Mouse (Mus musculus): Measurements from ENCODE around the gene Rhbdf1. TPM values are rescaled to one million over a fixed set of nuclear protein-coding genes. Genes with fewer than 3 reads are reported as not detected.
A peak's percentile ranks its signal among the peaks of the same experiment; 100 is the strongest.

The Rhbdf1 gene
- polyA plus RNA-seq, 1 experiment from 2014 or later = 35.6 TPM

GRCm38 (mm10) chr11:32226124-32226871 is 4.2 kb upstream of the Rhbdf1 start, which contains the start of gene Mpg:
Gene Mpg (plus strand): TSS chr11:32226505.
- Histone ChIP-seq H3K4me2 (ENCODE audit: low read depth, low read length) (peak within 1 kb of the TSS; percentile 86), H3K9me3 (replicated peaks; ENCODE audit: control insufficient read depth, low read length) (no peaks in the 10 kb centered on the region), H3K27ac (ENCODE audit: low read length) (peak within 1 kb of the TSS; percentile 84), H3K4me3 (ENCODE audit: low read length) (peak within 1 kb of the TSS; percentile 75), H3K27me3 (ENCODE audit: control insufficient read depth, insufficient read depth, low read length) (no peaks in the 10 kb centered on the region), H3K9ac (ENCODE audit: low read length) (peak within 1 kb of the TSS; percentile 85), H3K36me3 (ENCODE audit: control insufficient read depth, insufficient read depth) (no peaks in the 10 kb centered on the region; the same call in 1 of the 2 replicates), H3K4me1 (ENCODE audit: control insufficient read depth, insufficient read depth, low read length) (peaks cover 37% of the 10 kb centered on the region)
- WGBS = 3% methylated on average over 47 of the region's 47 CpGs
- ATAC-seq (replicated peaks; ENCODE audit: extremely low read depth, insufficient read depth, low FRiP score) = peak; percentile 74

- H3K4me2 ChIP-seq (ENCODE audit: low read depth, low read length) = peak overlapping the region; percentile 86; the same call in 1 of the 2 replicates
- H3K36me3 ChIP-seq (ENCODE audit: control insufficient read depth, insufficient read depth) = no peaks in the 10 kb centered on the region; the same call in 1 of the 2 replicates
- H3K27ac ChIP-seq (ENCODE audit: low read length) = peak overlapping the region; percentile 84
- peak overlapping the region; percentile 6; the same call in 1 of the 2 replicates for H3K9ac ChIP-seq (ENCODE audit: low read length)
- 36% methylated on average over 7 of the region's 7 CpGs for WGBS
- H3K27me3 ChIP-seq (ENCODE audit: control insufficient read depth, insufficient read depth, low read length) = no peaks in the 10 kb centered on the region
- no peaks in the 10 kb centered on the region for H3K9me3 ChIP-seq (replicated peaks; ENCODE audit: control insufficient read depth, low read length)
- ATAC-seq (replicated peaks; ENCODE audit: extremely low read depth, insufficient read depth, low FRiP score) = no peak
- H3K4me1 ChIP-seq (ENCODE audit: control insufficient read depth, insufficient read depth, low read length) = peaks cover 41% of the 10 kb centered on the region
- peak overlapping the region; percentile 75 for H3K4me3 ChIP-seq (ENCODE audit: low read length)
Measured at GRCm38 (mm10) chr11:32225222-32226104, 3.4 kb upstream of the Rhbdf1 start.

- Histone ChIP-seq H3K36me3 (ENCODE audit: control insufficient read depth, insufficient read depth) (no peaks in the 10 kb centered on the region; the same call in 1 of the 2 replicates), H3K4me2 (ENCODE audit: low read depth, low read length) (0 out of 2 replicates have a peak overlapping the region, but pooled peaks have one; percentile 3), H3K4me1 (ENCODE audit: control insufficient read depth, insufficient read depth, low read length) (peaks cover 44% of the 10 kb centered on the region), H3K27ac (ENCODE audit: low read length) (peak overlapping the region; percentile 84), H3K9ac (ENCODE audit: low read length) (peak overlapping the region; percentile 6), H3K4me3 (ENCODE audit: low read length) (no peak overlapping the region), H3K27me3 (ENCODE audit: control insufficient read depth, insufficient read depth, low read length) (no peaks in the 10 kb centered on the region), H3K9me3 (replicated peaks; ENCODE audit: control insufficient read depth, low read length) (no peaks in the 10 kb centered on the region)
- whole genome bisulfite sequencing = 17% methylated on average over 4 of the region's 4 CpGs
- peak; percentile 37; the same call in 1 of the 2 replicates for ATAC-seq (replicated peaks; ENCODE audit: extremely low read depth, insufficient read depth, low FRiP score)
Measured at GRCm38 (mm10) chr11:32224468-32225139, 2.5 kb upstream of the Rhbdf1 start.

- H3K9me3 ChIP-seq (replicated peaks; ENCODE audit: control insufficient read depth, low read length) = no peaks in the 10 kb centered on the region
- no peaks in the 10 kb centered on the region for H3K27me3 ChIP-seq (ENCODE audit: control insufficient read depth, insufficient read depth, low read length)
- WGBS = 67% methylated on average over 4 of the region's 4 CpGs
- H3K4me1 ChIP-seq (ENCODE audit: control insufficient read depth, insufficient read depth, low read length) = peaks cover 44% of the 10 kb centered on the region
- ATAC-seq (replicated peaks; ENCODE audit: extremely low read depth, insufficient read depth, low FRiP score) = no peak
- H3K27ac ChIP-seq (ENCODE audit: low read length) = no peak overlapping the region
- no peak overlapping the region for H3K4me2 ChIP-seq (ENCODE audit: low read depth, low read length)
- H3K9ac ChIP-seq (ENCODE audit: low read length) = no peak overlapping the region
- no peak overlapping the region for H3K4me3 ChIP-seq (ENCODE audit: low read length)
- no peaks in the 10 kb centered on the region for H3K36me3 ChIP-seq (ENCODE audit: control insufficient read depth, insufficient read depth)
Measured at GRCm38 (mm10) chr11:32223297-32223967, 1.3 kb upstream of the Rhbdf1 start.

- H3K9me3 ChIP-seq (replicated peaks; ENCODE audit: control insufficient read depth, low read length) = no peaks in the 10 kb centered on the region
- peak overlapping the region; percentile 96 for H3K9ac ChIP-seq (ENCODE audit: low read length)
- 10% methylated on average over 21 of the region's 21 CpGs for WGBS
- H3K4me2 ChIP-seq (ENCODE audit: low read depth, low read length) = peak overlapping the region; percentile 84
- no peaks in the 10 kb centered on the region for H3K27me3 ChIP-seq (ENCODE audit: control insufficient read depth, insufficient read depth, low read length)
- peak overlapping the region; percentile 90 for H3K27ac ChIP-seq (ENCODE audit: low read length)
- no peak for ATAC-seq (replicated peaks; ENCODE audit: extremely low read depth, insufficient read depth, low FRiP score)
- H3K36me3 ChIP-seq (ENCODE audit: control insufficient read depth, insufficient read depth) = no peaks in the 10 kb centered on the region
- peak overlapping the region; percentile 79 for H3K4me3 ChIP-seq (ENCODE audit: low read length)
- peaks cover 44% of the 10 kb centered on the region for H3K4me1 ChIP-seq (ENCODE audit: control insufficient read depth, insufficient read depth, low read length)
Measured at GRCm38 (mm10) chr11:32222570-32223194, 582 bp upstream of the Rhbdf1 start.

- peak; percentile 46 for ATAC-seq (replicated peaks; ENCODE audit: extremely low read depth, insufficient read depth, low FRiP score)
- WGBS = 1% methylated on average over 46 of the region's 46 CpGs
- Histone ChIP-seq H3K4me1 (ENCODE audit: control insufficient read depth, insufficient read depth, low read length) (peaks cover 36% of the 10 kb centered on the region), H3K36me3 (ENCODE audit: control insufficient read depth, insufficient read depth) (no peaks in the 10 kb centered on the region), H3K9ac (ENCODE audit: low read length) (peak overlapping the region; percentile 96), H3K4me2 (ENCODE audit: low read depth, low read length) (peak overlapping the region; percentile 84), H3K27me3 (ENCODE audit: control insufficient read depth, insufficient read depth, low read length) (no peaks in the 10 kb centered on the region), H3K9me3 (replicated peaks; ENCODE audit: control insufficient read depth, low read length) (no peaks in the 10 kb centered on the region), H3K27ac (ENCODE audit: low read length) (peak overlapping the region; percentile 90), H3K4me3 (ENCODE audit: low read length) (peak overlapping the region; percentile 79)
Measured at GRCm38 (mm10) chr11:32221225-32221950, 712 bp downstream of the Rhbdf1 start.

- H3K27me3 ChIP-seq (ENCODE audit: control insufficient read depth, insufficient read depth, low read length) = no peaks in the 10 kb centered on the region
- H3K9ac ChIP-seq (ENCODE audit: low read length) = peak overlapping the region; percentile 96
- 37% methylated on average over 10 of the region's 10 CpGs for WGBS
- H3K4me2 ChIP-seq (ENCODE audit: low read depth, low read length) = peak overlapping the region; percentile 84
- 0 out of 2 replicates have a peak, but pooled peaks cover 2% of the 10 kb centered on the region for H3K36me3 ChIP-seq (ENCODE audit: control insufficient read depth, insufficient read depth)
- H3K9me3 ChIP-seq (replicated peaks; ENCODE audit: control insufficient read depth, low read length) = no peaks in the 10 kb centered on the region
- no peak; the same call in 1 of the 2 replicates for ATAC-seq (replicated peaks; ENCODE audit: extremely low read depth, insufficient read depth, low FRiP score)
- peak overlapping the region; percentile 79 for H3K4me3 ChIP-seq (ENCODE audit: low read length)
- H3K4me1 ChIP-seq (ENCODE audit: control insufficient read depth, insufficient read depth, low read length) = peaks cover 32% of the 10 kb centered on the region
- H3K27ac ChIP-seq (ENCODE audit: low read length) = peak overlapping the region; percentile 90
Measured at GRCm38 (mm10) chr11:32220607-32221224, 1.4 kb downstream of the Rhbdf1 start.

Data from heart, embryonic 16.5 days (tissue).